Mouse (Mus musculus) hindbrain, embryonic 12.5 days (tissue): ENCODE measurements around the gene Tmem79. TPM values are rescaled to one million over a fixed set of nuclear protein-coding genes. Genes with fewer than 3 reads are reported as not detected.
"Not testable (repeated sequence)": the region's sequence is repeated elsewhere in the genome, so short reads cannot be mapped to it uniquely, and the experiment has no call there.

Experiments used
- ATAC-seq: fragments of 200-750 bp; cut with Nextera tagmentation; 2 replicates; pipeline ENCODE4 v1.8.0; 2017; ENCODE audit warnings: moderate TSS enrichment; ENCODE audit not compliant: low FRiP score
- H3K27ac ChIP-seq: fragments of 300-500 bp; sonication (generic); 2 replicates; pipeline ENCODE4 v1.5.1; 2016; ENCODE audit warnings: mild to moderate bottlenecking
- H3K27me3 ChIP-seq: fragments of 300-500 bp; sonication (generic); 2 replicates; pipeline ENCODE4 v1.6.1; 2016; ENCODE audit warnings: mild to moderate bottlenecking
- H3K36me3 ChIP-seq: fragments of 300-500 bp; sonication (generic); 2 replicates; pipeline ENCODE4 v1.6.1; 2016; ENCODE audit warnings: mild to moderate bottlenecking
- H3K4me1 ChIP-seq: fragments of 300-500 bp; sonication (generic); 2 replicates; pipeline ENCODE4 v1.6.1; 2016
- H3K4me2 ChIP-seq: fragments of 300-500 bp; sonication (generic); replicated peaks from 2 replicates; pipeline ENCODE4 v1.6.1; 2016; ENCODE audit warnings: mild to moderate bottlenecking
- H3K4me3 ChIP-seq: fragments of 300-500 bp; sonication (generic); 2 replicates; pipeline ENCODE4 v1.5.1; 2016; ENCODE audit warnings: mild to moderate bottlenecking
- H3K9ac ChIP-seq: fragments of 300-500 bp; sonication (generic); 2 replicates; pipeline ENCODE4 v1.6.1; 2016; ENCODE audit warnings: mild to moderate bottlenecking, moderate library complexity
- H3K9me3 ChIP-seq: fragments of 300-500 bp; sonication (generic); replicated peaks from 2 replicates; pipeline ENCODE4 v1.6.1; 2016; ENCODE audit warnings: mild to moderate bottlenecking
- WGBS: fragments of 180-500 bp; shearing (Covaris S2); methylation state at CpG from one replicate; pipeline ENCODE4 v1.1.7; 2016; 5-methylcytosine and 5-hydroxymethylcytosine counted together
- polyA plus RNA-seq: library from polyadenylated mRNA; unstranded; fragments of >200 nt; fragmentation: Nextera tagmentation; extraction: Ambion mirVana; gene quantifications from 2 replicates; pipeline ENCODE4 v1.2.1, GENCODE M21; 2016

Gene Tmem79
- 1.7 and 2.1 TPM in 2 replicates for polyA plus RNA-seq

GRCm38 (mm10) chr3:88336058-88337013, at the start of gene Tmem79, which contains the start of gene Smg5:
Gene Tmem79 (minus strand): TSS chr3:88336148.
Gene Smg5 (plus strand): TSS chr3:88336260.
- peak; percentile 95 for ATAC-seq
- no peaks in the 10 kb centered on the region for H3K27me3 ChIP-seq
- no peaks in the 10 kb centered on the region for H3K9me3 ChIP-seq
- peak within 1 kb of the TSS; percentile 86 for H3K4me3 ChIP-seq
- H3K9ac ChIP-seq, result peak within 1 kb of the TSS; percentile 89
- H3K27ac ChIP-seq, result peak within 1 kb of the TSS; percentile 96
- peaks cover 29% of the 10 kb centered on the region for H3K4me1 ChIP-seq
- H3K4me2 ChIP-seq, result peak within 1 kb of the TSS; percentile 63
- H3K36me3 ChIP-seq, result no peaks in the 10 kb centered on the region
- WGBS, result 3% methylated on average over 61 of the region's 66 CpGs

DNA sequence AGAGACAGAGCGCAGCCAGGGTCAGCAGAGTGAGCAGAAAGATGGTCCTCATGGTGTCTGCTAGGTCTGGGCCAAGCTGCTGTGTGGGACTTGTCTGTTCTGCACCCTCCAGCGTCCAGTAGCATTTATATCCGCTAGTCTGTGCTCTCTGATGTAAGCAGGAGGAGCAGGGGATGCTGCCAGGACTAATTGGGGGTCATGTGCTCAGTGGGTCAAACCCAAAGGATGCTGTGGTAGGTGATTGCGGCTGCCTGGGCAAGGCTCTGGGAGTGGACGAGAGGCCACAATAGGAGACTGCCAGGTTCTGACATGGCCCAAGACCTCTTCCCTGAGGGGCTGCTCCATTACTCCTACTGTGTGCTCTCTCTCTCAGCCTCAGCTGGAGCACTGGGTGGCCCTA, 48.4 kb upstream of the Tmem79 start, which contains the start of gene Bglap:
TSS of gene Bglap (minus strand) at position 101 of the 400 bp plus-strand sequence.
- Histone ChIP-seq H3K9me3 (no peaks in the 10 kb centered on the region), H3K4me3 (no peak within 1 kb of the TSS), H3K27ac (no peak within 1 kb of the TSS), H3K27me3 (no peaks in the 10 kb centered on the region), H3K36me3 (no peaks in the 10 kb centered on the region), H3K9ac (no peak within 1 kb of the TSS), H3K4me2 (no peak within 1 kb of the TSS), H3K4me1 (0 out of 2 replicates have a peak, but pooled peaks cover 4% of the 10 kb centered on the region)
- no peak for ATAC-seq
- WGBS, result 76% methylated on average over 5 of the region's 5 CpGs

- H3K4me1 ChIP-seq, H3K27ac ChIP-seq, H3K9ac ChIP-seq, H3K36me3 ChIP-seq, H3K9me3 ChIP-seq, H3K27me3 ChIP-seq, H3K4me3 ChIP-seq: not testable (repeated sequence)
- peak overlapping the region; percentile 47; the same call in 1 of the 2 replicates for H3K4me2 ChIP-seq
- WGBS, result 20% methylated on average over 1 of the region's 7 CpGs
- peak; percentile 55 for ATAC-seq
Observed at GRCm38 (mm10) chr3:88382383-88382782, 46.4 kb upstream of the Tmem79 start.

DNA sequence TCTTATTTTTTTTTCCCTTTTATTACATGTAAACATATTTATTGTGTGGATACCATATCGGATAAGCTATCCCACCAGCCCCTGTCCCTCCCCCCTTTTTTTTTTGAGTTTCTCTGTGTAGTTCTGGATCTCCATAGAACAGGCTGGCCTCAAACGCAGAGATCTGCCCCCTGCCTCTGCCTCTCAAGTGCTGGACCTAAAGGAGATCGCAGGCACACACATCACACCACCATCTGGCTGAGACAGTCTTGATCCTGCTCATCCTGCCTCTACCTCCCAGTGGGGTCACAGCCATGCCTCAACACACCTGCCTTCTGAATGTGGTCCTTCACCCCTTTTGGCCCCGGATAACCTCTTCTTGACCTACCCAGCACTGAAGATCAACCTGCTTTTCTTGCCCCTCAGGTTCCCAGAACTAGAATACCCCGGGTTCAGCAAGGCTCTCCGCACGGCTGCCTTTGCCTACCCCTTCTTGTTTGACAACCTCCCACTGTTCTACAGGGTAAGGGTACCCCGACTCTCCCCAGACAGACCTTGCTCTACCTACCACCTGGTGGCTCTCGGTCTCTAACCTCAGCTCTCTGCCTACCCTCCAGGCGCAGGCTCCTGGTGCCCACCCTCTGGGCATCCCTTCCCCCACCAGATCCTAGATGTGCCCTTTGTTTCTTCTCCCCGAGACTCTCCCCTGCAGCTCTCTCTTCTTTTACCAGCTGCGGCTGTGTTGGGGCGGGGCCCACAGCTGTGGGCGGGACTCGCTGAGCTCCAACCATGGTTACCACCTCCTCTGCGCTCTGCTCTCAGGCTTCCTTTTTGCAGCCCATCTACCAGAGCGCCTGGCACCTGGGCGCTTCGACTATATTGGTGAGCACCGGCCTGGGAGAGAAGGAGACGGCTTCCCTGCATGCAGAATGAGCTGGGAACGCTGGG, 45.7 kb upstream of the Tmem79 start:
- peak overlapping the region; percentile 47 for H3K4me2 ChIP-seq
- not testable (repeated sequence) for H3K27me3 ChIP-seq, H3K4me1 ChIP-seq, H3K36me3 ChIP-seq, H3K9me3 ChIP-seq
- H3K9ac ChIP-seq, result peak overlapping the region; percentile 45; the same call in 1 of the 2 replicates
- H3K4me3 ChIP-seq, result peak overlapping the region; percentile 22
- peak; percentile 92 for ATAC-seq
- 6% methylated on average over 19 of the region's 22 CpGs for WGBS
- H3K27ac ChIP-seq, result peak overlapping the region; percentile 79

DNA sequence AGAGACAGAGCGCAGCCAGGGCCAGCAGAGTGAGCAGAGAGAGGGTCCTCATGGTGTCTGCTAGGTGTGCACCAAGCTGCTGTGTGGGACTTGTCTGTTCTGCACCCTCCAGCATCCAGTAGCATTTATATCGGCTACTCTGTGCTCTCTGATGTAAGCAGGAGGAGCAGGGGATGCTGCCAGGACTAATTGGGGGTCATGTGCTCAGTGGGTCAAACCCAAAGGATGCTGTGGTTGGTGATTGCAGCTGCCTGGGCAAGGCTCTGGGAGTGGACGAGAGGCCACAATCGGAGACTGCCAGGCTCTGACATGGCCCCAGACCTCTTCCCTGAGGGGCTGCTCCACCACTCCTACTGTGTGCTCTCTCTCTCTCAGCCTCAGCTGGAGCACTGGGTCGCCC, 42.7 kb upstream of the Tmem79 start, which contains the start of gene Bglap2:
TSS of gene Bglap2 (minus strand) at position 101 of the 400 bp plus-strand sequence.
- 84% methylated on average over 5 of the region's 5 CpGs for WGBS
- H3K9me3 ChIP-seq, ATAC-seq, H3K9ac ChIP-seq, H3K4me3 ChIP-seq, H3K36me3 ChIP-seq, H3K4me1 ChIP-seq, H3K27me3 ChIP-seq, H3K27ac ChIP-seq, H3K4me2 ChIP-seq: not testable (repeated sequence)

DNA sequence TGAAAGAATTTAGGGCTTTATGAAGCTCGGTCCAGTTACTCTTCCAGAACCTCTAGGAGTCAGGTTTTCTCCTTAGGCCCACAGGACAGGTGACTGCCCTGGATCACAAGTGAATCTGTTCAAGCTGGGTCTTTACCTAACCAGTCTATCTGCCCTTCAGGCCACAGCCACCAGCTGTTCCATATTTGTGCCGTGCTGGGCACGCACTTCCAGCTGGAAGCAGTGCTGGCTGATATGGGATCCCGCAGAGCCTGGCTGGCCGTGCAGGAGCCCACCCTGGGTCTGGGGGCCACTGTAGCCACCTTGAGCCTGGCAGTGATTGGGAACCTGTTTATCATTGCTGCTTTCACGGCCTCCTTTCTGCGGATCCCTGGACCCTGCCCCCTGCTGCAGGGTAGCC, 40.7 kb upstream of the Tmem79 start:
- peak; percentile 51 for ATAC-seq
- not testable (repeated sequence) for H3K36me3 ChIP-seq, H3K9ac ChIP-seq, H3K27me3 ChIP-seq, H3K4me3 ChIP-seq, H3K9me3 ChIP-seq, H3K4me1 ChIP-seq
- WGBS, result 24% methylated on average over 5 of the region's 7 CpGs
- Histone ChIP-seq H3K27ac (peak overlapping the region; percentile 66), H3K4me2 (peak overlapping the region; percentile 37; the same call in 1 of the 2 replicates)

DNA sequence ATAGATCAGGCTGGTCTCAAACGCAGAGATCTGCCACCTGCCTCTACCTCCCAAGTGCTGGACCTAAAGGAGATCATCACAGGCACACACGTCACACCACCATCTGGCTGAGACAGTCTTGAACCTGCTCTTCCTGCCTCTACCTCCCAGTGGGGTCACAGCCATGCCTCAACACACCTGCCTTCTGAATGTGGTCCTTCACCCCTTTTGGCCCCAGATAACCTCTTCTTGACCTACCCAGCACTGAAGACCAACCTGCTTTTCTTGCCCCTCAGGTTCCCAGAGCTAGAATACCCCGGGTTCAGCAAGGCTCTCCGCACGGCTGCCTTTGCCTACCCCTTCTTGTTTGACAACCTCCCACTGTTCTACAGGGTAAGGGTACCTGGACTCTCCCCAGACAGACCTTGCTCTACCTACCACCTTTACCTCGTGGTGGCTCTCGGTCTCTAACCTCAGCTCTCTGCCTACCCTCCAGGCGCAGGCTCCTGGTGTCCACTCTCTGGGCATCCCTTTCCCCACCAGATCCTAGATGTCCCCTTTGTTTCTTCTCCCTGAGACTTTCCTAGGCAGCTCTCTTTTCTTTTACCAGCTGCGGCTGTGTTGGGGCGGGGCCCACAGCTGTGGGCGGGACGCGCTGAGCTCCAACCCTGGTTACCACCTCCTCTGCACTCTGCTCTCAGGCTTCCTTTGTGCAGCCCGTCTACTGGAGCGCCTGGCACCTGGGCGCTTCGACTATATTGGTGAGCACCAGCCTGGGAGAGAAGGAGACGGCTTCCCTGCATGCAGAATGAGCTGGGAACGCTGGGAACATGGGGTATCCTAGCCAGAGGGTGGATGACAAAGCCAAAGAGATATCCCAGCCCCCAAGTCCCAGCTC, 40.0 kb upstream of the Tmem79 start:
- H3K27ac ChIP-seq, result peak overlapping the region; percentile 66
- ATAC-seq, result peak; percentile 89
- not testable (repeated sequence) for H3K9me3 ChIP-seq, H3K36me3 ChIP-seq, H3K27me3 ChIP-seq, H3K4me3 ChIP-seq, H3K4me1 ChIP-seq
- 10% methylated on average over 18 of the region's 19 CpGs for WGBS
- H3K4me2 ChIP-seq, result peak overlapping the region; percentile 37
- peak overlapping the region; percentile 27; the same call in 1 of the 2 replicates for H3K9ac ChIP-seq

GRCm38 (mm10) chr3:88372643-88373042, 36.7 kb upstream of the Tmem79 start, which contains the start of gene Bglap3:
Gene Bglap3 (minus strand): TSS chr3:88372743.
- not testable (repeated sequence) for H3K4me3 ChIP-seq, H3K27ac ChIP-seq, H3K9ac ChIP-seq, H3K36me3 ChIP-seq, H3K4me1 ChIP-seq, H3K4me2 ChIP-seq, ATAC-seq, H3K9me3 ChIP-seq, H3K27me3 ChIP-seq
- WGBS, result 90% methylated on average over 9 of the region's 9 CpGs

DNA sequence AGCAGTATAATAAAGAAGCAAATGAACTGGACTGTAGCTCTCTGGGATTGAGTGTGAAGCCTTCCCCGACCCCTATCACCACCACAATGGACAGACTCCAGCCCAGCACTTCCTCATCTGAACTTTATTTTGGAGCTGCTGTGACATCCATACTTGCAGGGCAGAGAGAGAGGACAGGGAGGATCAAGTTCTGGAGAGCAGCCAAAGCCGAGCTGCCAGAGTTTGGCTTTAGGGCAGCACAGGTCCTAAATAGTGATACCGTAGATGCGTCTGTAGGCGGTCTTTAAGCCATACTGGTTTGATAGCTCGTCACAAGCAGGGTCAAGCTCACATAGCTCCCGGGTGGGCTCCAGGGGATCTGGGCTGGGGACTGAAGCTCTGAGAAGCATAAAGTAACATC, 32.6 kb upstream of the Tmem79 start:
- not testable (repeated sequence) for H3K9me3 ChIP-seq, H3K36me3 ChIP-seq, H3K27ac ChIP-seq, ATAC-seq, H3K9ac ChIP-seq, H3K4me3 ChIP-seq, H3K4me2 ChIP-seq
- Histone ChIP-seq H3K4me1 (peaks cover 15% of the 10 kb centered on the region), H3K27me3 (peaks cover 22% of the 10 kb centered on the region)
- WGBS, result 84% methylated on average over 7 of the region's 7 CpGs

DNA sequence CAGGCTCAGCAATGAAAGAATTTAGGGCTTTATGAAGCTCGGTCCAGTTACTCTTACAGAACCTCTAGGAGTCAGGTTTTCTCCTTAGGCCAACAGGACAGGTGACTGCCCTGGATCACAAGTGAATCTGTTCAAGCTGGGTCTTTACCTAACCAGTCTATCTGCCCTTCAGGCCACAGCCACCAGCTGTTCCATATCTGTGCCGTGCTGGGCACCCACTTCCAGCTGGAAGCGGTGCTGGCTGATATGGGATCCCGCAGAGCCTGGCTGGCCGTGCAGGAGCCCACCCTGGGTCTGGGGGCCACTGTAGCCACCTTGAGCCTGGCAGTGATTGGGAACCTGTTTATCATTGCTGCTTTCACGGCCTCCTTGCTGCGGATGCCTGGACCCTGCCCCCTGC, 31.6 kb upstream of the Tmem79 start:
- peaks cover 22% of the 10 kb centered on the region for H3K27me3 ChIP-seq
- H3K9ac ChIP-seq, H3K9me3 ChIP-seq, H3K4me2 ChIP-seq, H3K4me3 ChIP-seq, H3K27ac ChIP-seq, H3K36me3 ChIP-seq: not testable (repeated sequence)
- ATAC-seq, result peak; percentile 47; the same call in 1 of the 2 replicates
- WGBS, result 47% methylated on average over 4 of the region's 7 CpGs
- H3K4me1 ChIP-seq, result peaks cover 15% of the 10 kb centered on the region

- Histone ChIP-seq H3K36me3 (peaks cover 12% of the 10 kb centered on the region), H3K27ac (peak overlapping the region; percentile 72), H3K4me3 (peak overlapping the region; percentile 24), H3K27me3 (peaks cover 22% of the 10 kb centered on the region), H3K4me1 (peaks cover 15% of the 10 kb centered on the region), H3K4me2 (peak overlapping the region; percentile 47)
- ATAC-seq, result peak; percentile 90
- H3K9me3 ChIP-seq, H3K9ac ChIP-seq: not testable (repeated sequence)
- WGBS, result 1% methylated on average over 20 of the region's 22 CpGs
Observed at GRCm38 (mm10) chr3:88366830-88367428, 31.0 kb upstream of the Tmem79 start.
